21 mouse cellular contexts compared by ENCODE assay signal in the genomic region with DNA sequence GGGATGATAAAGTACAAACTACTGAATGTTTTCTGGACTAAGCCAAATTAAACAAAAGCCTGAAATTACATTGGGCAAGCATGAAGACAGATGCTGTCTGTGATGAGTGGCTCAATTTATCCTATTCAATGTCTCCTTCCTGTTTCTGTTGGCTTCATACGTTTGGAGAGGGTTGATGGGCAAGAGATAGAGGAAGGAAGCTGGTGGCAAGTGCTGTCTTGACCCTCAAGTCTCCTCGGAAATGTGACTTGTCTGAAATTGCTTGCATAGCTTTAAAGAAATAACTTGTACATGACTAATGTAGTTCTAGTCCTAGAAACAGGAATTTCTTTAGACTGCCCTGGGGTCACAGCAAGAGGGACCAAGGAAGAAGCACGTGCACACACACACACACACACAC.
A peak's percentile ranks its signal among the peaks of the same experiment; 100 is the strongest.
DNase-seq lines count a peak whose midpoint lies in the region; ATAC-seq and TF ChIP-seq lines count a peak whose summit lies in the region.
"Had no signal": no experiment of that assay in that cellular context is flagged by ENCODE, and none has a peak within 500 bp of the region (broad histone marks: within the 10 kb centered on the region; RNA-seq: fewer than 3 reads in every experiment).

No protein-coding gene starts in this region.

- peak; percentile 7 to 30 for DNase-seq in kidney, adult 8-10 months
- DNase-seq in lung, postnatal 0 days (ENCODE audit: low spot score), result peak; percentile 19
- no peak for DNase-seq in lung, postnatal 10 days
- no peak for DNase-seq in spleen, adult 18-20 months
- DNase-seq in thymus, postnatal 4 days, result no peak
- DNase-seq: adrenal gland, adult 8-10 months; cerebellum, adult 11 months; cerebellum, postnatal 25 days; gastrocnemius, postnatal 10 days; layer of hippocampus, postnatal 36 days; midbrain, embryonic 14.5 days; right cerebral cortex, adult 18-20 months had no signal

- 53% methylated on average over 3 of the region's 3 CpGs for WGBS in kidney, embryonic 15.5 days
- WGBS in lung, postnatal 0 days, result 5% methylated on average over 3 of the region's 3 CpGs

- H3K27me3 ChIP-seq in kidney, embryonic 15.5 days, result no peaks in the 10 kb centered on the region
- H3K27me3 ChIP-seq in lung, postnatal 0 days (replicated peaks; ENCODE audit: insufficient read depth, low read length), result no peaks in the 10 kb centered on the region
- H3K27me3 ChIP-seq: forebrain, embryonic 12.5 days; hindbrain, embryonic 12.5 days; lung, embryonic 15.5 days; megakaryocyte, embryonic 14.5 days; neural tube, embryonic 13.5 days had no signal

- H3K4me1 ChIP-seq in kidney, embryonic 15.5 days, result no peaks in the 10 kb centered on the region
- H3K4me1 ChIP-seq in lung, postnatal 0 days (ENCODE audit: insufficient read depth, low read depth, low read length), result no peaks in the 10 kb centered on the region
- H3K4me1 ChIP-seq: forebrain, embryonic 12.5 days; heart, embryonic 10.5 days; hindbrain, embryonic 12.5 days; lung, embryonic 15.5 days; neural tube, embryonic 13.5 days had no signal

- H3K4me2 ChIP-seq in kidney, embryonic 15.5 days, result no peak overlapping the region
- H3K4me2 ChIP-seq in lung, postnatal 0 days (replicated peaks; ENCODE audit: low read depth, low read length), result no peak overlapping the region
- H3K4me2 ChIP-seq: forebrain, embryonic 12.5 days; hindbrain, embryonic 12.5 days; lung, embryonic 15.5 days; neural tube, embryonic 13.5 days had no signal

- no peak overlapping the region for H3K27ac ChIP-seq in kidney, embryonic 15.5 days
- H3K27ac ChIP-seq in lung, postnatal 0 days (ENCODE audit: low read length), result no peak overlapping the region
- H3K27ac ChIP-seq: forebrain, embryonic 12.5 days; heart, embryonic 10.5 days; hindbrain, embryonic 12.5 days; lung, embryonic 15.5 days; neural tube, embryonic 13.5 days had no signal

- TF ChIP-seq CTCF in lung, postnatal 0 days (IDR thresholded peaks at IDR 0.05), result no peak

- no peaks in the 10 kb centered on the region for H3K9me3 ChIP-seq in kidney, embryonic 15.5 days (replicated peaks)
- no peaks in the 10 kb centered on the region for H3K9me3 ChIP-seq in lung, postnatal 0 days (ENCODE audit: low read length)
- H3K9me3 ChIP-seq: forebrain, embryonic 12.5 days; heart, embryonic 10.5 days; hindbrain, embryonic 12.5 days; lung, embryonic 15.5 days; megakaryocyte, embryonic 14.5 days; neural tube, embryonic 13.5 days had no signal

- ATAC-seq in kidney, embryonic 15.5 days (replicated peaks; ENCODE audit: low FRiP score), result no peak
- no peak; the same call in 1 of the 2 replicates for ATAC-seq in lung, postnatal 0 days
- ATAC-seq in granulocyte monocyte progenitor cell, adult 5-6 weeks (replicated peaks; ENCODE audit: poor library complexity, severe bottlenecking), result peak; percentile 95
- no peak for ATAC-seq in inflammation-experienced regulatory T-cells, adult 6 months

- no peak overlapping the region for H3K9ac ChIP-seq in kidney, embryonic 15.5 days
- no peak overlapping the region for H3K9ac ChIP-seq in lung, postnatal 0 days (replicated peaks; ENCODE audit: low read depth)
- H3K9ac ChIP-seq: forebrain, embryonic 12.5 days; hindbrain, embryonic 12.5 days; lung, embryonic 15.5 days; neural tube, embryonic 13.5 days had no signal

- TF ChIP-seq EP300 in lung, postnatal 0 days (IDR thresholded peaks at IDR 0.05), result no peak

- H3K4me3 ChIP-seq in kidney, embryonic 15.5 days (replicated peaks), result no peak overlapping the region
- no peak overlapping the region for H3K4me3 ChIP-seq in lung, postnatal 0 days (ENCODE audit: low read depth, low read length)
- H3K4me3 ChIP-seq: forebrain, embryonic 12.5 days; heart, embryonic 10.5 days; hindbrain, embryonic 12.5 days; lung, embryonic 15.5 days; megakaryocyte, embryonic 14.5 days; neural tube, embryonic 13.5 days had no signal

- no peaks in the 10 kb centered on the region for H3K36me3 ChIP-seq in kidney, embryonic 15.5 days
- no peaks in the 10 kb centered on the region for H3K36me3 ChIP-seq in lung, postnatal 0 days (ENCODE audit: insufficient read depth, low read length)
- H3K36me3 ChIP-seq: forebrain, embryonic 12.5 days; heart, embryonic 10.5 days; hindbrain, embryonic 12.5 days; lung, embryonic 15.5 days; neural tube, embryonic 13.5 days had no signal

Comparison
In these comparisons a context has a peak if more than half of its experiments do, and no peak if none do; other contexts are left out.
1. DNase-seq: peak in kidney, adult 8-10 months (2 of 2) and lung, postnatal 0 days (single experiment); none in lung, postnatal 10 days (single experiment), spleen, adult 18-20 months (0 of 2) and thymus, postnatal 4 days (single experiment).